Mouse (Mus musculus) forebrain, embryonic 14.5 days (tissue): ENCODE results near the gene Pold3. TPM values are rescaled to one million over a fixed set of nuclear protein-coding genes. Genes with fewer than 3 reads are reported as not detected.

ENCODE experiments used
- ATAC-seq: fragments of 200-750 bp; cut with Nextera tagmentation; 2 replicates; pipeline ENCODE4 v1.8.0; 2017; ENCODE audit warnings: mild to moderate bottlenecking, moderate library complexity
- DNase-seq: peaks from one replicate; pipeline ENCODE4 v3.0.0-alpha.2; 2015; ENCODE audit warnings: low spot score
- H3K27ac ChIP-seq: fragments of 300-500 bp; sonication (generic); 2 replicates; pipeline ENCODE4 v1.5.1; 2014; ENCODE audit warnings: low read depth, mild to moderate bottlenecking, control low read depth, low read length, moderate library complexity
- H3K27me3 ChIP-seq: fragments of 300-500 bp; sonication (generic); replicated peaks from 2 replicates; pipeline ENCODE4 v1.6.1; 2014; ENCODE audit warnings: low read length, control low read depth, mixed read lengths; ENCODE audit not compliant: control insufficient read depth, insufficient read depth
- H3K36me3 ChIP-seq: fragments of 300-500 bp; sonication (generic); 2 replicates; pipeline ENCODE4 v1.6.1; 2014; ENCODE audit warnings: low read length, control low read depth; ENCODE audit not compliant: control insufficient read depth, insufficient read depth
- H3K4me1 ChIP-seq: fragments of 300-500 bp; sonication (generic); 2 replicates; pipeline ENCODE4 v1.6.1; 2014; ENCODE audit warnings: antibody characterized with exemption, low read length, control low read depth; ENCODE audit not compliant: control insufficient read depth, insufficient read depth
- H3K4me2 ChIP-seq: fragments of 300-500 bp; sonication (generic); 2 replicates; pipeline ENCODE4 v1.6.1; 2014; ENCODE audit warnings: mild to moderate bottlenecking, control low read depth, low read length
- H3K4me3 ChIP-seq: fragments of 300-500 bp; sonication (generic); 2 replicates; pipeline ENCODE4 v1.5.1; 2014; ENCODE audit warnings: low read depth, low read length, control low read depth
- H3K9ac ChIP-seq: fragments of 300-500 bp; sonication (generic); 2 replicates; pipeline ENCODE4 v1.6.1; 2014; ENCODE audit warnings: mild to moderate bottlenecking, low read length, control low read depth, moderate library complexity
- H3K9me3 ChIP-seq: fragments of 300-500 bp; sonication (generic); replicated peaks from 2 replicates; pipeline ENCODE4 v1.6.1; 2016; ENCODE audit warnings: low read length, control low read depth, mixed read lengths; ENCODE audit not compliant: control insufficient read depth
- WGBS: fragments of 180-500 bp; shearing (Covaris S2); extraction: QIAGEN DNeasy Blood & Tissue Kit; methylation state at CpG from one replicate; pipeline ENCODE4 v1.1.7; 2014; 5-methylcytosine and 5-hydroxymethylcytosine counted together
- polyA plus RNA-seq: library from polyadenylated mRNA; unstranded; fragments of >200 nt; fragmentation: Nextera tagmentation; extraction: Ambion mirVana; gene quantifications from 2 replicates; pipeline ENCODE4 v1.2.1, GENCODE M21; 2014

The Pold3 gene
- polyA plus RNA-seq, 1 experiment from 2014 or later = 54.1 TPM

DNA sequence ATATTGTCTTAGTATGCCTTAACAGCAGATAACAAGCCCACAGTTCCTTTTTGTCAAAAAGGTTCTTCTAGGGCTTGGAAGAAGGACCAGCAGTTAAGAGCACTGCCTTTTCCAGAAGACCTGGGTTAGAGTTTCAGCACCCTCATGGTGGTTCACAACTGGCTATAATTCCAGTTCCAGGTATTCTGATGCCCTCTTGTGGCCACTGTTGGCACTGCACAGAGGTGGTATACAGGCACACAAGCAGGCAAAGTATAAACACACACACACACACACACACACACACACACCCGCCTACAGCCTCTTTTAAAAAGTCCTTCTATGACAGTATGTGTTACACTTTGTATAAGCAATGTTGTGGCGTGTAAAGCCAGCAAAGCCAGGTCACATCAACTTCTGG, 2.8 kb upstream of the Pold3 start:
- Histone ChIP-seq H3K9me3 (no peaks in the 10 kb centered on the region), H3K36me3 (no peaks in the 10 kb centered on the region), H3K9ac (no peak overlapping the region), H3K27ac (no peak overlapping the region), H3K27me3 (no peaks in the 10 kb centered on the region), H3K4me2 (no peak overlapping the region), H3K4me1 (peaks cover 7% of the 10 kb centered on the region; the same call in 1 of the 2 replicates), H3K4me3 (no peak overlapping the region)
- 84% methylated on average over 2 of the region's 2 CpGs for WGBS
- DNase-seq (peak; percentile 19), ATAC-seq (no peak)

DNA sequence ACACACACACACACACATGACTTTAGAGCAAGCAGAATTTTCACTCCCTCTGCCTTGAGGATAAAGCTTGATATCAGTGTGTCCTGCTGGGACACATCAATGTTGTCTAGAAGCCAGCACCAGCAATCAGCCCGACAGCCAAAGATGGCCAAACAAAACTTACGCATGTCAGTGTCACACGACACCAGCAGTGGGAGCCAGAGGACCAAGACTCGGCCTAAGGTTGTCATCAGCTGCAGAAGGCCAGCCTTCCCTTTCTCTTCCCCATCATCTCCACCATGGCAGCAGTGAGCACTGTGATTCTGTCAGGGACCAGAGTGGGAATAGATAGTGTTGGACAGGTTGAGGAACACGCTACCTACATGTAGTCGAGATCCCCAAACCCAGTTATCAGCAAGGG, 2.1 kb upstream of the Pold3 start:
- 63% methylated on average over 6 of the region's 6 CpGs for WGBS
- peaks cover 7% of the 10 kb centered on the region; the same call in 1 of the 2 replicates for H3K4me1 ChIP-seq
- no peak overlapping the region for H3K27ac ChIP-seq
- H3K36me3 ChIP-seq = peaks cover 3% of the 10 kb centered on the region; the same call in 1 of the 2 replicates
- no peaks in the 10 kb centered on the region for H3K9me3 ChIP-seq
- no peak for ATAC-seq
- DNase-seq = peak; percentile 18
- H3K27me3 ChIP-seq = no peaks in the 10 kb centered on the region
- H3K4me2 ChIP-seq = no peak overlapping the region
- no peak overlapping the region for H3K9ac ChIP-seq
- H3K4me3 ChIP-seq = no peak overlapping the region

- DNase-seq (peak; percentile 40), ATAC-seq (peak; percentile 51)
- Histone ChIP-seq H3K4me3 (peak overlapping the region; percentile 92), H3K4me2 (peak overlapping the region; percentile 74), H3K27me3 (no peaks in the 10 kb centered on the region), H3K4me1 (peaks cover 7% of the 10 kb centered on the region; the same call in 1 of the 2 replicates), H3K36me3 (peaks cover 17% of the 10 kb centered on the region), H3K9me3 (no peaks in the 10 kb centered on the region), H3K9ac (peak overlapping the region; percentile 84), H3K27ac (peak overlapping the region; percentile 74)
- WGBS = under 1% methylated on average over 24 of the region's 25 CpGs
These were observed 539 bp downstream of the Pold3 start for GRCm38 (mm10) chr7:100120791-100121261.

DNA sequence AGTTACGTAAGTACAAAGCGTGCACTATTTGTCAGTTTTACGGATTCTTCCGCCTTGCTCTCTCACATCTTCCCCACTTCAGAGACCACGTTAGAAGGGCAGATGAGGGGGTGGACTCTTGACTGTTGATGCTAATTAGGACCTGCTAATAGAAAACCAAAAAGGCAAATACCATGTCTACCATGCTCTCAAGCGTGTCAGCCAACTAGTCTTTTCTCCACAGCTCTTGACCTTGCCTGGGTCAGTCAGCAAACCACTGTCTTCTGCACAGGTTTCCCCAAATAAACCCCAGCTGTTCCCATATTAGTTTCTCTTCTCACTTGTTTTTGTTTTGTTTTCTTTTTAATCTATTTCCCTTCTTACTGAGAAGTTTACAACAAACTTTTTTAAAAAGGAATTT, 7.1 kb downstream of the Pold3 start:
- DNase-seq = no peak
- no peak overlapping the region for H3K4me3 ChIP-seq
- H3K27me3 ChIP-seq = no peaks in the 10 kb centered on the region
- no peak overlapping the region for H3K9ac ChIP-seq
- H3K4me2 ChIP-seq = no peak overlapping the region
- WGBS = 93% methylated on average over 6 of the region's 6 CpGs
- H3K27ac ChIP-seq = no peak overlapping the region
- peaks cover 60% of the 10 kb centered on the region for H3K36me3 ChIP-seq
- no peaks in the 10 kb centered on the region for H3K9me3 ChIP-seq
- H3K4me1 ChIP-seq = no peaks in the 10 kb centered on the region
- ATAC-seq = no peak

- Histone ChIP-seq H3K9ac (no peak overlapping the region), H3K4me1 (no peaks in the 10 kb centered on the region), H3K27me3 (no peaks in the 10 kb centered on the region), H3K4me3 (no peak overlapping the region), H3K4me2 (no peak overlapping the region), H3K36me3 (peaks cover 64% of the 10 kb centered on the region), H3K9me3 (no peaks in the 10 kb centered on the region), H3K27ac (no peak overlapping the region)
- WGBS = 77% methylated on average over 7 of the region's 7 CpGs
- ATAC-seq = no peak
- DNase-seq = no peak
These were observed 7.5 kb downstream of the Pold3 start for GRCm38 (mm10) chr7:100113821-100114220.

- no peaks in the 10 kb centered on the region for H3K4me1 ChIP-seq
- no peak for ATAC-seq
These were observed 9.9 kb downstream of the Pold3 start for GRCm38 (mm10) chr7:100111506-100111905.

GRCm38 (mm10) chr7:100108341-100108740, 13.0 kb downstream of the Pold3 start:
- WGBS = 81% methylated on average over 3 of the region's 3 CpGs
- DNase-seq = peak; percentile 68
- Histone ChIP-seq H3K36me3 (peaks cover 71% of the 10 kb centered on the region), H3K27ac (no peak overlapping the region), H3K4me3 (no peak overlapping the region), H3K4me2 (no peak overlapping the region), H3K9ac (no peak overlapping the region), H3K27me3 (no peaks in the 10 kb centered on the region), H3K9me3 (no peaks in the 10 kb centered on the region), H3K4me1 (no peaks in the 10 kb centered on the region)
- no peak for ATAC-seq

More at GRCm38 (mm10) chr7:100111506-100111905, 9.9 kb downstream of the Pold3 start:
- H3K4me3 ChIP-seq = no peak overlapping the region
- no peak overlapping the region for H3K9ac ChIP-seq
- WGBS = 47% methylated on average over 10 of the region's 10 CpGs
- H3K4me2 ChIP-seq = no peak overlapping the region
- H3K27ac ChIP-seq = no peak overlapping the region
- DNase-seq = peak; percentile 1
- H3K27me3 ChIP-seq = no peaks in the 10 kb centered on the region
- no peaks in the 10 kb centered on the region for H3K9me3 ChIP-seq
- peaks cover 65% of the 10 kb centered on the region for H3K36me3 ChIP-seq

- DNase-seq (no peak), ATAC-seq (no peak)
- H3K9me3 ChIP-seq = no peaks in the 10 kb centered on the region
- H3K36me3 ChIP-seq = peaks cover 83% of the 10 kb centered on the region
- no peak overlapping the region for H3K4me2 ChIP-seq
- no peaks in the 10 kb centered on the region for H3K27me3 ChIP-seq
- H3K4me1 ChIP-seq = no peaks in the 10 kb centered on the region
- WGBS = 96% methylated on average over 4 of the region's 4 CpGs
- H3K9ac ChIP-seq = no peak overlapping the region
- H3K27ac ChIP-seq = no peak overlapping the region
- no peak overlapping the region for H3K4me3 ChIP-seq
These were observed 16.7 kb downstream of the Pold3 start for GRCm38 (mm10) chr7:100104677-100105076.

DNA sequence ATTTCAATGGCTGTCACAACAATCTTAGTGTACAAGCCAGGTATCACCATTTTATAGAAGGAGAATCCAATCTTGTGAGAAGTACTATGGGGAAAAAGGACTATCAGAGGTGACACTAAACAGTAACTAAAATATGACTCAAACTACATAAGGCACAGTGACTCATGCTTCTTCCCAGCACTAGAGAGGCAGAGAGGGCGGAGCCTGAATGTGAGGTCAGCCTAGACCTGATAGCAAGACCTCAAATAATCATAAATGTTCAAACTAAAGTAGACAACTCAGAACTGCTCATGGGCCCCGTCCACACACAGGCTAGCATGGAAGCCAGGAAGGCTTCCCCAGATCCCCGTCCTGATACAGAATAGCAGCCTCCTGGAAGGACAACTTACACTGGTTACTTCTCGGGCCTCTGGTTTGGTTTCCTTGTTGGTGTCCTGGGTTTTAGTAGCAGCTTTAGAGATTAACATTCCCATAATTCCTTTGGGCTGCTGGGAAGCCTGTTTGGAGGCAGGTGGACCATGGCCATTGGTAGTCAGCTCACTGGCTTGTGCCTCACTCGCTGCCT, 21.3 kb downstream of the Pold3 start:
- ATAC-seq (no peak), DNase-seq (no peak)
- Histone ChIP-seq H3K9me3 (no peaks in the 10 kb centered on the region), H3K4me1 (no peaks in the 10 kb centered on the region), H3K36me3 (peaks cover 78% of the 10 kb centered on the region), H3K9ac (no peak overlapping the region), H3K4me3 (no peak overlapping the region), H3K27ac (no peak overlapping the region), H3K4me2 (no peak overlapping the region), H3K27me3 (no peaks in the 10 kb centered on the region)
- 92% methylated on average over 5 of the region's 5 CpGs for WGBS
